Mouse (Mus musculus): ENCODE measurements around the gene Mat2b. TPM values are rescaled to one million over a fixed set of nuclear protein-coding genes. Genes with fewer than 3 reads are reported as not detected.
A peak's percentile ranks its signal among the peaks of the same experiment; 100 is the strongest.

Mat2b gene
- 88.4 and 89.8 TPM in 2 replicates for polyA plus RNA-seq (2014; fragmentation: Nextera tagmentation; extraction: Ambion mirVana)

DNA sequence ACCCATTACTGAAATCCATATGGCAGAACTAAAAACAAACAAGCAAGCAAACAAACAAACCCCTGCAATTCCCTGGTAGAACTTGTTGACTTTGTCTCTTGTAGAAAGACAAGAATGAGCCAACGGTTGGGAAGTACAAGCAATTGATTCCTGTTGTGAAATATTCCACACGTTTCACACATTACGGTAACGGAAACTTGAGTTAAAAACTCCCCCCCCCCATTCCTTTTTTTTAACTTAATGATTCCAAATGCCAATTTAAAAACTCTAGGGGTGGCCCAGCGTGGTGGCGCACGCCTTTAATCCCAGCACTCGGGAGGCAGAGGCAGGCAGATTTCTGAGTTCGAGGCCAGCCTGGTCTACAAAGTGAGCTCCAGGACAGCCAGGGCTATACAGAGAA is at the start of gene Mat2b:
Gene Mat2b (minus strand): TSS at position 101 of the 400 bp plus-strand sequence.
- 88% methylated on average over 9 of the region's 9 CpGs for WGBS
- Histone ChIP-seq H3K4me2 (ENCODE audit: low read length) (peak within 1 kb of the TSS; percentile 91), H3K36me3 (ENCODE audit: control insufficient read depth, insufficient read depth, low read length) (0 out of 2 replicates have a peak, but pooled peaks cover 3% of the 10 kb centered on the region), H3K9me3 (ENCODE audit: control insufficient read depth, low read length) (no peaks in the 10 kb centered on the region), H3K4me1 (replicated peaks; ENCODE audit: control insufficient read depth, insufficient read depth, low read length) (peaks cover 14% of the 10 kb centered on the region), H3K27ac (ENCODE audit: low read depth) (peak within 1 kb of the TSS; percentile 98), H3K9ac (ENCODE audit: low read length) (peak within 1 kb of the TSS; percentile 81), H3K4me3 (ENCODE audit: low read depth, low read length) (peak within 1 kb of the TSS; percentile 71), H3K27me3 (replicated peaks; ENCODE audit: control insufficient read depth, insufficient read depth, low read length) (no peaks in the 10 kb centered on the region)
- DNase-seq (ENCODE audit: low spot score): no peak
- no peak for ATAC-seq (replicated peaks; ENCODE audit: low FRiP score, low TSS enrichment, low read depth)

DNA sequence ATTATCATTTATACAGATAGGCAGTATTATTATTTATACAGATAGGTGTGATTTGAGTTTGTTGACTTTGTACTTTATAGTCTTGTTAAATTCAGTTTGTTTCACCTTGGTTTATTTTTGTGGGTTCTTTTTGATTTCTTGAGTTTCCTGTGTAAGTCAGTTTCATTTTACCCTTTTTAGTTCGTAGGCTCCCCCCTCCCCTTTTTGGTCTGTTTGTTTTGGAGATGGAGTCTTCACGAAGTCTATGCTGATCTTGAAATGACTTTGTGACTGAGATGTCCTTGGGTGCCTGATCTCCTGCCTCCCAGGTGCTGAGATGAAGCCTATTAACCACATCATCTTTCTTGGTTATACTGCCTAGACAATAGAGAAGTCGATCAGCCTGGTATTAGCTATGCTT is 49.3 kb upstream of the Mat2b start:
- no peak for DNase-seq (ENCODE audit: low spot score)
- ATAC-seq (replicated peaks; ENCODE audit: low FRiP score, low TSS enrichment, low read depth): no peak
- Histone ChIP-seq H3K4me2 (ENCODE audit: low read length) (no peak overlapping the region), H3K9me3 (ENCODE audit: control insufficient read depth, low read length) (no peaks in the 10 kb centered on the region), H3K36me3 (ENCODE audit: control insufficient read depth, insufficient read depth, low read length) (peaks cover 28% of the 10 kb centered on the region), H3K9ac (ENCODE audit: low read length) (no peak overlapping the region), H3K4me3 (ENCODE audit: low read depth, low read length) (no peak overlapping the region), H3K27me3 (replicated peaks; ENCODE audit: control insufficient read depth, insufficient read depth, low read length) (no peaks in the 10 kb centered on the region), H3K4me1 (replicated peaks; ENCODE audit: control insufficient read depth, insufficient read depth, low read length) (no peaks in the 10 kb centered on the region), H3K27ac (ENCODE audit: low read depth) (no peak overlapping the region)
- 71% methylated on average over 3 of the region's 3 CpGs for WGBS

- H3K9me3 ChIP-seq (ENCODE audit: control insufficient read depth, low read length): no peaks in the 10 kb centered on the region
- H3K36me3 ChIP-seq (ENCODE audit: control insufficient read depth, insufficient read depth, low read length): peaks cover 54% of the 10 kb centered on the region
- no peak overlapping the region for H3K4me2 ChIP-seq (ENCODE audit: low read length)
- ATAC-seq (replicated peaks; ENCODE audit: low FRiP score, low TSS enrichment, low read depth): no peak
- no peaks in the 10 kb centered on the region for H3K4me1 ChIP-seq (replicated peaks; ENCODE audit: control insufficient read depth, insufficient read depth, low read length)
- no peak overlapping the region for H3K9ac ChIP-seq (ENCODE audit: low read length)
- H3K27me3 ChIP-seq (replicated peaks; ENCODE audit: control insufficient read depth, insufficient read depth, low read length): no peaks in the 10 kb centered on the region
- H3K4me3 ChIP-seq (ENCODE audit: low read depth, low read length): no peak overlapping the region
- DNase-seq (ENCODE audit: low spot score): no peak
- 90% methylated on average over 12 of the region's 12 CpGs for WGBS
- no peak overlapping the region for H3K27ac ChIP-seq (ENCODE audit: low read depth)
Measured at GRCm38 (mm10) chr11:40741605-40742262, 46.7 kb upstream of the Mat2b start.

- no peak for DNase-seq (ENCODE audit: low spot score)
- no peaks in the 10 kb centered on the region for H3K9me3 ChIP-seq (ENCODE audit: control insufficient read depth, low read length)
- no peak overlapping the region for H3K9ac ChIP-seq (ENCODE audit: low read length)
- H3K36me3 ChIP-seq (ENCODE audit: control insufficient read depth, insufficient read depth, low read length): peaks cover 61% of the 10 kb centered on the region
- H3K4me2 ChIP-seq (ENCODE audit: low read length): no peak overlapping the region
- ATAC-seq (replicated peaks; ENCODE audit: low FRiP score, low TSS enrichment, low read depth): no peak
- 87% methylated on average over 3 of the region's 3 CpGs for WGBS
- H3K27ac ChIP-seq (ENCODE audit: low read depth): no peak overlapping the region
- H3K4me3 ChIP-seq (ENCODE audit: low read depth, low read length): no peak overlapping the region
- H3K27me3 ChIP-seq (replicated peaks; ENCODE audit: control insufficient read depth, insufficient read depth, low read length): no peaks in the 10 kb centered on the region
- peaks cover 8% of the 10 kb centered on the region for H3K4me1 ChIP-seq (replicated peaks; ENCODE audit: control insufficient read depth, insufficient read depth, low read length)
Measured at GRCm38 (mm10) chr11:40737369-40737768, 42.4 kb upstream of the Mat2b start.

GRCm38 (mm10) chr11:40734251-40734752 is 39.3 kb upstream of the Mat2b start:
- peak overlapping the region; percentile 90 for H3K4me2 ChIP-seq (ENCODE audit: low read length)
- H3K9ac ChIP-seq (ENCODE audit: low read length): peak overlapping the region; percentile 94
- no peak for DNase-seq (ENCODE audit: low spot score)
- H3K9me3 ChIP-seq (ENCODE audit: control insufficient read depth, low read length): no peaks in the 10 kb centered on the region
- peak overlapping the region; percentile 77; the same call in 1 of the 2 replicates for H3K27ac ChIP-seq (ENCODE audit: low read depth)
- peak overlapping the region; percentile 94 for H3K4me3 ChIP-seq (ENCODE audit: low read depth, low read length)
- no peaks in the 10 kb centered on the region for H3K27me3 ChIP-seq (replicated peaks; ENCODE audit: control insufficient read depth, insufficient read depth, low read length)
- no peak for ATAC-seq (replicated peaks; ENCODE audit: low FRiP score, low TSS enrichment, low read depth)
- H3K36me3 ChIP-seq (ENCODE audit: control insufficient read depth, insufficient read depth, low read length): peaks cover 40% of the 10 kb centered on the region
- WGBS: 5% methylated on average over 11 of the region's 11 CpGs
- H3K4me1 ChIP-seq (replicated peaks; ENCODE audit: control insufficient read depth, insufficient read depth, low read length): peaks cover 16% of the 10 kb centered on the region

GRCm38 (mm10) chr11:40733339-40734174 is 38.6 kb upstream of the Mat2b start, which contains the start of the genes Hmmr and Nudcd2:
Gene Hmmr, minus strand, starts transcription at chr11:40733422.
Gene Nudcd2, plus strand, starts transcription at chr11:40733667.
- H3K4me3 ChIP-seq (ENCODE audit: low read depth, low read length): peak within 1 kb of the TSS; percentile 94
- peak within 1 kb of the TSS; percentile 77 for H3K27ac ChIP-seq (ENCODE audit: low read depth)
- ATAC-seq (replicated peaks; ENCODE audit: low FRiP score, low TSS enrichment, low read depth): peak; percentile 99
- WGBS: under 1% methylated on average over 52 of the region's 52 CpGs
- H3K9ac ChIP-seq (ENCODE audit: low read length): peak within 1 kb of the TSS; percentile 94
- H3K4me2 ChIP-seq (ENCODE audit: low read length): peak within 1 kb of the TSS; percentile 90
- no peaks in the 10 kb centered on the region for H3K27me3 ChIP-seq (replicated peaks; ENCODE audit: control insufficient read depth, insufficient read depth, low read length)
- peaks cover 16% of the 10 kb centered on the region for H3K4me1 ChIP-seq (replicated peaks; ENCODE audit: control insufficient read depth, insufficient read depth, low read length)
- H3K36me3 ChIP-seq (ENCODE audit: control insufficient read depth, insufficient read depth, low read length): peaks cover 39% of the 10 kb centered on the region
- H3K9me3 ChIP-seq (ENCODE audit: control insufficient read depth, low read length): no peaks in the 10 kb centered on the region
- DNase-seq (ENCODE audit: low spot score): peak; percentile 93

DNA sequence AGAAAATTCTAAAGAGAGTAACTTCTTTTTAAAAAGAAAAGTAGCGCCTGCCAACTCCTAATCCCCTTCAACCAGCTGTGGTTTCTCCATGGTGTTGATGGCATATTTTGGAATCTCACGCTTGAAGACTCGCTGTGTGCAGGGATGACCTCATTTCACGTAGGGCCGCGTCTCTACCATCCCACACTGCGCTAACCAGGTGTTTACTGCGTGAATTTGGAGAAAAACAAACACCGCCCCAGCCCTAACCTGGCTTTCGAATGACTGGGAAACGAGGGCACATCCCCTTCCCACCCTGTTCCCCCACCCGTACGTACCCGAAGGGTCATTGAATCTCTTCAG is 38.0 kb upstream of the Mat2b start:
- DNase-seq (ENCODE audit: low spot score) (no peak), ATAC-seq (replicated peaks; ENCODE audit: low FRiP score, low TSS enrichment, low read depth) (peak; percentile 41)
- no peaks in the 10 kb centered on the region for H3K27me3 ChIP-seq (replicated peaks; ENCODE audit: control insufficient read depth, insufficient read depth, low read length)
- H3K9ac ChIP-seq (ENCODE audit: low read length): peak overlapping the region; percentile 65
- peaks cover 39% of the 10 kb centered on the region for H3K36me3 ChIP-seq (ENCODE audit: control insufficient read depth, insufficient read depth, low read length)
- 1% methylated on average over 14 of the region's 14 CpGs for whole genome bisulfite sequencing
- H3K27ac ChIP-seq (ENCODE audit: low read depth): no peak overlapping the region
- peaks cover 16% of the 10 kb centered on the region for H3K4me1 ChIP-seq (replicated peaks; ENCODE audit: control insufficient read depth, insufficient read depth, low read length)
- peak overlapping the region; percentile 80 for H3K4me2 ChIP-seq (ENCODE audit: low read length)
- no peaks in the 10 kb centered on the region for H3K9me3 ChIP-seq (ENCODE audit: control insufficient read depth, low read length)
- H3K4me3 ChIP-seq (ENCODE audit: low read depth, low read length): peak overlapping the region; percentile 94

GRCm38 (mm10) chr11:40718324-40718723 is 23.3 kb upstream of the Mat2b start:
- H3K4me1 ChIP-seq (replicated peaks; ENCODE audit: control insufficient read depth, insufficient read depth, low read length): no peaks in the 10 kb centered on the region
- no peak overlapping the region for H3K4me2 ChIP-seq (ENCODE audit: low read length)
- H3K27ac ChIP-seq (ENCODE audit: low read depth): no peak overlapping the region
- H3K9me3 ChIP-seq (ENCODE audit: control insufficient read depth, low read length): no peaks in the 10 kb centered on the region
- ATAC-seq (replicated peaks; ENCODE audit: low FRiP score, low TSS enrichment, low read depth): no peak
- H3K4me3 ChIP-seq (ENCODE audit: low read depth, low read length): no peak overlapping the region
- H3K9ac ChIP-seq (ENCODE audit: low read length): no peak overlapping the region
- H3K27me3 ChIP-seq (replicated peaks; ENCODE audit: control insufficient read depth, insufficient read depth, low read length): no peaks in the 10 kb centered on the region
- peaks cover 93% of the 10 kb centered on the region for H3K36me3 ChIP-seq (ENCODE audit: control insufficient read depth, insufficient read depth, low read length)
- no peak for DNase-seq (ENCODE audit: low spot score)

All from intestine, embryonic 14.5 days (tissue).